Mouse (Mus musculus): Measurements from ENCODE around the gene Smim24. TPM values are rescaled to one million over a fixed set of nuclear protein-coding genes. Genes with fewer than 3 reads are reported as not detected.

The Smim24 gene
- total and polyA plus RNA-seq, 2 experiments from 2014 or later, result 3.3 to 6.6 TPM

DNA sequence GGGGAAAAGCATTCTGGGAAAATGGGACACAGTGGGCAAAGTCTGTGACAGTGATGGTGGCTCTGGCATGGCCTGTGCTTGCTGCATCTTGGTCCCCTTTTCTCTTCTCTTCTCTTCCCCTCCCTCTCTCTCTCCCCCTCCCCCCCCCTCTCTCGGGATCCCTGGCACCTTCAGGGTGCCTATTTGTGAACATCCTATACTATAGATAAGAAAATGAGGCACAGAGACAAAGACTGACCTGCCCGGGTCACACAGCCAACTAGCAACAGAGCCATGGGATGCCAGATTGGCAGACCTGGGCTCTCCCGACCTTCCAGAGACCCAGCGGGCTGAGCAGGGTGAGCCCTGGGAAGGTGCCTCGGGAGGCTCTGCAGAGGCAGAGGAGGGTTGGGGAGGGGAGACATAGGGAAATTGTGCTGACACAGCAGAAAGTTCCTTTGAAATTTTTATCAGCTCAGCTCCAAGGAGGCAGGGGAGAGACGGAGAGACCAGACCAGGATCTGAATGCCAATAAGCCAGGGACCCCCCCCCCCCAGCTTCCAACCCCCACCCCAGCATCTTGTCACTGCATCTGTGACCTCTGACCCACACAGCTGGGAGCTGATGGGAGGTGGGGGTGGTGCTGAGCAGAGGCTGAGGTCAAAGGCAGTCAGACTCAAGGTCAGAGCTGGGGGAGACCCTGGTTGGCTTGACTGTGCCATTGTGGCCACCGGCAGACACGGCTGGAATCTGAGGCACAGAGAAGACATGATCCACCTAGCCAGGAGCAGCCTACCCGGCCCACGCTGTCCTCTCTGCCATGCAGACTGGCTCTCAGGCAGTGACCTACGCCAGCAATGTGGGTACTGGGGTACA is 25.6 kb downstream of the Smim24 start:
- Histone ChIP-seq H3K9ac (replicated peaks; ENCODE audit: low read depth, low read length) (0 out of 2 replicates have a peak overlapping the region, but pooled peaks have one; percentile 11), H3K9me3 (replicated peaks; ENCODE audit: control insufficient read depth, low read length) (no peaks in the 10 kb centered on the region), H3K4me3 (ENCODE audit: low read depth, low read length) (no peak overlapping the region), H3K4me2 (ENCODE audit: low read depth, low read length) (no peak overlapping the region), H3K27me3 (ENCODE audit: control insufficient read depth, insufficient read depth, low read length) (no peaks in the 10 kb centered on the region), H3K36me3 (replicated peaks; ENCODE audit: control insufficient read depth, insufficient read depth, low read length) (peaks cover 17% of the 10 kb centered on the region), H3K27ac (ENCODE audit: low read depth) (no peak overlapping the region), H3K4me1 (ENCODE audit: control insufficient read depth, insufficient read depth) (peaks cover 65% of the 10 kb centered on the region)
- WGBS, result 51% methylated on average over 11 of the region's 11 CpGs
- DNase-seq (ENCODE audit: low spot score) (no peak), ATAC-seq (ENCODE audit: insufficient read depth, low read depth) (no peak)
- TF ChIP-seq EP300 (IDR thresholded peaks at IDR 0.05; ENCODE audit: low read depth), result no peak
- TF ChIP-seq CTCF (IDR thresholded peaks at IDR 0.05; ENCODE audit: low read depth), result no peak

DNA sequence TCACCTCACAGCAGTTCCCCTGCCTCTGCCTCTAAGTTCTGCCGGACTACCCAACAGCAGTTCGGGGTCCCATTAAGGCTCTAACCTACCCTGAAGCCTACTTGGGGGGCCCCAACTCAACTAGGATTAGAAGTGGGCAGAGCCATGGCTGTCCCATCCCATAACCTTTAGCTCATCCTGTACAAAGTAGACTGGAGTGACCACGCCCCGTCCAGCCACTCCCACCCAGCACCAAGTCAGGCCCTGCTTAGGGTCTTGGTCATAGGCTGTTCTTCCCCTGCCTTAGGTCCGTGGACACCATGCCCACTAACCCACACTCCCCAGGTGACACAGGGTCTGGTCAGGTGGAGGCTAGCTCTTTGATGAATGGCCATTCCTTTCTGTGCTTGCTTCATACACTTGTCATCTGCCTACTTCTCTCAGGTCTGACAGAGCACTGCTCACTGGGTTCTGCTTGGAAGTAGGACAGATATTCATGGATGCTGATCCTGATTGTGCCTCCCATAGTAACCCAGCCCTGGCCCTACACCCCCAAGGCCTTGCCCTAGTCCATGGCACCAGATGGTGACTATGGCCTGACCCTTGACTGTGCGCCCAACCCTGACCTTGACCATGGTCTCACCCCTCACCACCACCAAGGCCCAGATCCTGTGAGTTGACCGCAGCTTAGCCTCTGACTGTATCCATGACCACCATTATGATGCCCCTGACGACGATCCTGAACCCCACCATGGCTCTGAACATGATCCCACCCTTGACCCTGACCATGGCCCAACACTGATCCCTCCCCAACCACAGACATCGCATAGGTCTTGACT is 26.5 kb downstream of the Smim24 start:
- no peak for TF ChIP-seq CTCF (IDR thresholded peaks at IDR 0.05; ENCODE audit: low read depth)
- TF ChIP-seq EP300 (IDR thresholded peaks at IDR 0.05; ENCODE audit: low read depth), result no peak
- no peak overlapping the region for H3K9ac ChIP-seq (replicated peaks; ENCODE audit: low read depth, low read length)
- no peaks in the 10 kb centered on the region for H3K27me3 ChIP-seq (ENCODE audit: control insufficient read depth, insufficient read depth, low read length)
- H3K4me3 ChIP-seq (ENCODE audit: low read depth, low read length), result no peak overlapping the region
- H3K36me3 ChIP-seq (replicated peaks; ENCODE audit: control insufficient read depth, insufficient read depth, low read length), result peaks cover 17% of the 10 kb centered on the region
- 93% methylated on average over 10 of the region's 10 CpGs for WGBS
- ATAC-seq (ENCODE audit: insufficient read depth, low read depth) (no peak), DNase-seq (ENCODE audit: low spot score) (no peak)
- no peak overlapping the region for H3K4me2 ChIP-seq (ENCODE audit: low read depth, low read length)
- no peaks in the 10 kb centered on the region for H3K9me3 ChIP-seq (replicated peaks; ENCODE audit: control insufficient read depth, low read length)
- peaks cover 60% of the 10 kb centered on the region for H3K4me1 ChIP-seq (ENCODE audit: control insufficient read depth, insufficient read depth)
- H3K27ac ChIP-seq (ENCODE audit: low read depth), result no peak overlapping the region

DNA sequence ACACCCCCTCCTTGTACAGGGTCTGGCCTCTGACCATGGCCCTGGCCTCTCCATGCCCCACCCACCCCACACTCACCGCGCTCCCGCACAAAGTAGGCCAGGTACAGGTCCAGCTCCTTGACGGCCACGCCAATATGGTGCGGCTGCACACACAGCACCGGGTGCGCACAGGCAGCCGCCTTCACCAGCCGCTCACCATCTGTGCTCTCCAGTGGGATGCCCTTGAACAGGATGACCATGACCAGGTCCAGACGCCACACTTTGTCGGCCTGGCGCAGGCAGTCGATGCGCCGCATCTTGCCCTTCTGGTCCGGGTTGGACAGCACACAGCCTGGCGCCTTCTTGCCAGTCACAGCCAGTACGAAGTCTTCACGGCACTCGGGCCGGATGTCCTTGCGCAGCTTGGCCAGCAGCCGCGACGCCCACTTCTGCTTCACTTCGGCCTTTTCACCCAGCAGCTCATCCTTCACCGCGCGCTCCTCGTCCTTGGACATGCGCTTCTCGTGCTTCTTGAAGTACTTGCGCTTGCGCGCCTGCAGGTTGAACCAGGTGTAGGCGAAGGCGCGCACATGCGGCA is 27.4 kb downstream of the Smim24 start:
- 89% methylated on average over 40 of the region's 40 CpGs for WGBS
- TF ChIP-seq EP300 (IDR thresholded peaks at IDR 0.05; ENCODE audit: low read depth), result no peak
- no peak for TF ChIP-seq CTCF (IDR thresholded peaks at IDR 0.05; ENCODE audit: low read depth)
- no peak overlapping the region for H3K27ac ChIP-seq (ENCODE audit: low read depth)

GRCm38 (mm10) chr10:81421041-81421796 is 28.4 kb downstream of the Smim24 start:
- ATAC-seq (ENCODE audit: insufficient read depth, low read depth) (no peak), DNase-seq (ENCODE audit: low spot score) (no peak)
- TF ChIP-seq CTCF (IDR thresholded peaks at IDR 0.05; ENCODE audit: low read depth) (no peak), EP300 (IDR thresholded peaks at IDR 0.05; ENCODE audit: low read depth) (no peak)
- Histone ChIP-seq H3K4me2 (ENCODE audit: low read depth, low read length) (no peak overlapping the region), H3K27me3 (ENCODE audit: control insufficient read depth, insufficient read depth, low read length) (no peaks in the 10 kb centered on the region), H3K9me3 (replicated peaks; ENCODE audit: control insufficient read depth, low read length) (no peaks in the 10 kb centered on the region), H3K4me1 (ENCODE audit: control insufficient read depth, insufficient read depth) (peaks cover 56% of the 10 kb centered on the region), H3K27ac (ENCODE audit: low read depth) (peak overlapping the region; percentile 22; the same call in 1 of the 2 replicates), H3K9ac (replicated peaks; ENCODE audit: low read depth, low read length) (no peak overlapping the region), H3K4me3 (ENCODE audit: low read depth, low read length) (no peak overlapping the region), H3K36me3 (replicated peaks; ENCODE audit: control insufficient read depth, insufficient read depth, low read length) (peaks cover 17% of the 10 kb centered on the region)
- 73% methylated on average over 4 of the region's 4 CpGs for WGBS

More for the DNA sequence above, 27.4 kb downstream of the Smim24 start:
- DNase-seq (ENCODE audit: low spot score) (no peak), ATAC-seq (ENCODE audit: insufficient read depth, low read depth) (no peak)
- no peaks in the 10 kb centered on the region for H3K9me3 ChIP-seq (replicated peaks; ENCODE audit: control insufficient read depth, low read length)
- H3K4me3 ChIP-seq (ENCODE audit: low read depth, low read length), result no peak overlapping the region
- H3K36me3 ChIP-seq (replicated peaks; ENCODE audit: control insufficient read depth, insufficient read depth, low read length), result peaks cover 17% of the 10 kb centered on the region
- H3K9ac ChIP-seq (replicated peaks; ENCODE audit: low read depth, low read length), result no peak overlapping the region
- peaks cover 58% of the 10 kb centered on the region for H3K4me1 ChIP-seq (ENCODE audit: control insufficient read depth, insufficient read depth)
- no peaks in the 10 kb centered on the region for H3K27me3 ChIP-seq (ENCODE audit: control insufficient read depth, insufficient read depth, low read length)
- no peak overlapping the region for H3K4me2 ChIP-seq (ENCODE audit: low read depth, low read length)

- H3K27me3 ChIP-seq (ENCODE audit: control insufficient read depth, insufficient read depth, low read length), result no peaks in the 10 kb centered on the region
- H3K27ac ChIP-seq (ENCODE audit: low read depth), result no peak overlapping the region
- no peak for ATAC-seq (ENCODE audit: insufficient read depth, low read depth)
- H3K4me1 ChIP-seq (ENCODE audit: control insufficient read depth, insufficient read depth), result peaks cover 50% of the 10 kb centered on the region
- H3K4me3 ChIP-seq (ENCODE audit: low read depth, low read length), result no peak overlapping the region
- peaks cover 17% of the 10 kb centered on the region for H3K36me3 ChIP-seq (replicated peaks; ENCODE audit: control insufficient read depth, insufficient read depth, low read length)
- H3K9me3 ChIP-seq (replicated peaks; ENCODE audit: control insufficient read depth, low read length), result no peaks in the 10 kb centered on the region
- TF ChIP-seq CTCF (IDR thresholded peaks at IDR 0.05; ENCODE audit: low read depth), result no peak
- no peak for TF ChIP-seq EP300 (IDR thresholded peaks at IDR 0.05; ENCODE audit: low read depth)
- H3K4me2 ChIP-seq (ENCODE audit: low read depth, low read length), result no peak overlapping the region
- WGBS, result 70% methylated on average over 5 of the region's 5 CpGs
- no peak overlapping the region for H3K9ac ChIP-seq (replicated peaks; ENCODE audit: low read depth, low read length)
- DNase-seq (ENCODE audit: low spot score), result no peak
These were observed 28.9 kb downstream of the Smim24 start for GRCm38 (mm10) chr10:81421797-81422100.

Measured in heart, postnatal 0 days (tissue).